Mouse (Mus musculus) cerebellum, adult 18-20 months (tissue): ENCODE data around the gene Hoxa3.

Experiments used
- DNase-seq, 2 experiments: peaks; one replicate each; pipeline ENCODE4 v3.0.0; 2021

Hoxa3 gene

DNA sequence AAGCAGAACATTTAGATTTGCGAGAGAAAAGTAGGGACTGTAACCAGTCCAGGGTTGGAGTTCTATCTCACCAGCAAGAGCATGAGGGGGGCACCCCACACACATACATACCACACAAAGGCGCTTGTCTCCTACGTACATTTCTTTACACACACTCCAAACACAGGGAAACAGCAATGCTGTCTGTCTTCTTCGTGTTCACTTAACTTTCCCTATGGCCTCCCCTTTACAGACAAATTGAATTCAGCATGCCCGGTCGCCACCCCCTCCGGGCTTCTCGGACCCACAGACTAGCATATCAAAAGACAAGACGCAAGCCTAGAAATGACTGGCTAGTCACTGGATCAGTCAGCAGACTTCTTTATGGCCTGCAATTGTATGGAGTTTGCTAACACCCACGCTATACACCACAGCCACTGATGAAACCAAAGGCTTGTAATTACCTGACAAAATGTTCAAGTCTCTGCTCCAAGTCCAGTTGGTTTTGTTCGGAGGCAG is 32.9 kb downstream of the Hoxa3 start:
- DNase-seq, result no peak

- no peak for DNase-seq
Observed at GRCm38 (mm10) chr6:52179690-52180089, 33.4 kb downstream of the Hoxa3 start.

DNA sequence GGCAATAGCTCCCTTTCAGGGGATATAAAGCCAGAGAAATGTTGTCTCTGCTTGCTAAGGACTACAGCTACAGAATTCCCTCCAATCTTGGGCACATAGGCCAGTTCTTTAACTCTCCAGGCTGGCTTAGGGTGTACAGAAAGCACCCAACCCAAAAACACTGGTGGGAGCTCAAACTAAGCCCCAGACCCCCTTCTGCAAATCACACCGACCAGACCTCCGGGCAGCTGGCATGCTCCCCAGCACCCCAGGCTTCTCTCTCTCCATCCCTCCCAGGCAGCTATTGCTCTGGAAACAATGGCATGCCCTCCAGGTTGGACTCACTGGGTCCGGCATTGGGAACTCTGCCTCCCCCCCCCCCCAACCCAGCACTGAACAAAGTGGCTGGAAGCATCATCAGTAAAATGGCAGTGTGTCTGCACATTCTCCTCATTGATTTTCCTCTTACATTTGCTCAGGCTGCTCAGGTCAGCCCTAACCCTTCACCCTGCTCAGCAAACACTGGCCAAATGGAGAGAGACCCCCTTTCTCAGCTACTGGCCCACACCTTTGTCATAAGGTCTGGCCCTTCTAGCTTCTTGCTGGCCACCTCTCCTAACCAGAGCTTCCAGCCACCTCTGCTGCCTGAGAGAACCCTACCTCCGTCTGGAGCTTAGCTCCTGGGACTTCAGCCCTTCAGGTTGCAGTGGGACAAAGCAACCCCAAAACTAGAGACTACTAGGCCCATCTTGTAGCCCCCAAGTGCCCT is 34.0 kb downstream of the Hoxa3 start:
- no peak for DNase-seq

GRCm38 (mm10) chr6:52177806-52178205 is 35.3 kb downstream of the Hoxa3 start:
- DNase-seq, result no peak

DNA sequence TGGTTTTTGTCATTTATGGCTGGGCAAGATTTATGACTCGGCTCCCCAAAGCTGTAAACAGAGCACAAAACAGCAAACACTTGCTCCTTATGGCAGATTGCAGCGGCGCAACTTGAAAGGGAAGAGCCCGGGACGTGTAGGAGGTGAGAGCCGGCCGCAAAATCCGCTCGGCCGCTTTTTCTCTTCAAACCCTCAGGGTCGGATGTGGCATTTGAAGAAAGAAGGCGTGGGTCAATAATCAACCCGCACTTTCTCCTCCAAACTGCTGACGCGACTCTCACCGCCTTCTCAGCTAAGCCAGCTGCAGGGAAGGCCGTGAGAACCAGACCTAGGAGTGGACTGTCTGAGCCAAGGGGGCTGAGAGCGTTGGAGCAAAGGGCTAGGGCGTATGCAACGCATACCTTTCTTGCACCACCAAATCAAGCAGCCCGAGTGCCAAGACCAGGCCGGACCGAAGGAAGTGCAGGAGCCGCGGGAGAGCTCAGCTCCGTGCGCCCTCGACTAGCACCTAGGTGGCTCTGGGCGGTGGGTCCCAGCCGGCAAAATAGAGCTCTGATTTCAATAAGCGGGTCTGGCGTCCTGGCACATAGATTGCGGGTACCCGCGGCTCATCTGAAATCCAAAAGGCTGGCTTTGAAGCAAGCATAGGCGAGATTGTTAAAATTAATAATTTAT is 35.9 kb downstream of the Hoxa3 start, which contains the start of gene 5730596B20Rik:
Gene 5730596B20Rik (plus strand): TSS at position 438 of the 675 bp plus-strand sequence.
- DNase-seq, result no peak

- DNase-seq, result no peak
Observed at GRCm38 (mm10) chr6:52176391-52176790, 36.7 kb downstream of the Hoxa3 start.

DNA sequence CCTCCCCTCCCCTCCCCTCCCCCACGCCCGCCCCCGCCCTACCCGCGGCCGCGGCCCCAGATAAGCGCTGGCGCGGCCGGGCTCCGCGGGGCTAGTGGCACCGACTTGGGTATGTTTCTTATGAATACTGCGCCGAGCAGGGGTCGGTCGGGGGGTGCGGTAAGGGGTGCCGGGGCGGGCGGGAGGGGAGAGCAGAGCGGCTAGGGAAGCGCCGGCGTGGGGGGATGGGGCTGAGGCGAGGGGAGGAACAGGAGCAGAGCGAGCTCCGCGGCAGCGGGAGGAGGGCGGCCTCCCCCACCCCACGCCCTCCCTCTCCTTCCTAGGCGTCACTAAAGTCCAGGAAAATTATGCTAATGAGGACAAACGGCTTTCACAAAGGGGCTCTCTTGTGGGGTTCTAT is 37.3 kb downstream of the Hoxa3 start:
- no peak for DNase-seq

DNA sequence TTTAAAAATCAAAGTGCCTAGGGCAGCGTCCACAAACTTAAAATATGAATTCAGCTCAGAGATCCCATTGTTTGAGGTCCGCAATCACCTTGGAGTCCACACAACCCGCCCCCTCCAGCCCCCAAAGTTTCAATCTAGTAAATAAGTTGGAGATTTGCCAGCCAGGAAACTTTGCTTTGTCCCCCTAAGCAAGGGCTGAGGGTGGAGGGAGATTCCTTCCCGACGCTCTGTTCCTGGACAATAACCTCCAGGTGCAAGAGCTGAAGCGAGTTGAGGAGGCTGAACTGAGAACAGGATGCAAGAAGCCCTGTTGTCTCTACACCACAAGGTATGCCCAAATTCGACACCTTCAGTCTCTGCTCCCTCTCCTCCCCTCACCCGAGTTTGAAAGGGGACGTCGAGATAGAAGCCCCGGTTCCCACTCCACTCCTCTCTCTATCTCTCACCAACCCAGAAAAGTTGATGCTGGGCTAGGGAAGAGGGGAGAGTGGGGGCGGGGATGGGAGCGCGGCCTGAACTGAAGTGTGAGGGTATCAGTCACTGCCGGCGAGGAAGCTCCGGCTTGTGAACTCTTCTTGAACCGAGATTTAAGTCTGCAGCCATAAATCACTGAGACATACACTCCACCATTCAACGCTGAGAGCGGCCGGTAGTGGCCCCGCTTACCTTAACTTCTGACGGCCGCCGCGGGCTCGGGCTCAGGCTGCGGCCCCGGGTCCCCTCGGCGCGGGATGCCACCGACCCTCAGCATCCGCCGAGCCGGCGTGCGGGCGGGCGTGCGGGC is 38.0 kb downstream of the Hoxa3 start:
- no peak for DNase-seq

DNA sequence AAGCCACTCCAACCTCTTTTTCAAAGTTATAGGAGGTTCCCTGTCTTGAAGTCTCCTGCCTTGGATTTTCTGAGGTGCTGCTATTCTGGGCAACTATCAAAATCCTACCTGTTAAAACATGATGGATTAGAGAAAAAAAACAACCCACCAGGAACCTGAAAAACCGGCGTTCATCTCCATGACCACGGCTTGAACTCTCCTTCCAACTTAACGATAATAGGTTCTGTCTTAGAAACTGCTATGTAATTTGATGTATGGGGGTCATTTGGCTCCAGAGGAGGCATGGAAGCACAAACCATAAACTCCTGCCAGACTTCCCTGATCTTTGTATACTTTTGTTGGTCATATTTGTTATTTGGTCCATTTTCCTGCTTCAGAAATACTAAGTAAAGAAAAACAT is 39.5 kb downstream of the Hoxa3 start:
- no peak for DNase-seq

GRCm38 (mm10) chr6:52172501-52172900 is 40.6 kb downstream of the Hoxa3 start:
- DNase-seq, result no peak

GRCm38 (mm10) chr6:52171938-52172337 is 41.2 kb downstream of the Hoxa3 start:
- DNase-seq, result no peak

DNA sequence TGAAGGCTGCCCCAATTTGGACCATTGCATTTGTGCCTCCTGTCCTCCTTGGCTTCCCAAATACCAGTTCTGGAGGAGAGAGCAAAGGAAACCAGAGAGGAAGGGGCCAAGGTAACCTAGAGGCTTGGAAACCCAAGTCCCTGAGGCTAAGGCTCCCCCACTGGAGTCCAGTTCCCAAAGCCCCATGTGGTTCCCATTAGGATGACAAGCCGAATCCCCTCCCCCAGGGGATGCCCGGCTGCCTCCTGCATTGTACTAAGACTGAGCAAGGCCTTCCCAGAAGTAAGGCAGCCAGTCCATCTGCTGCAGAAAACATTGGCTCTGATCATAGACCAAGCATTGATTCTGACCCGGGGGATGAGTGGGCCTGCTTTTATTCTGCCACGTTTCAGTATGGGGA is 41.8 kb downstream of the Hoxa3 start:
- no peak for DNase-seq

DNA sequence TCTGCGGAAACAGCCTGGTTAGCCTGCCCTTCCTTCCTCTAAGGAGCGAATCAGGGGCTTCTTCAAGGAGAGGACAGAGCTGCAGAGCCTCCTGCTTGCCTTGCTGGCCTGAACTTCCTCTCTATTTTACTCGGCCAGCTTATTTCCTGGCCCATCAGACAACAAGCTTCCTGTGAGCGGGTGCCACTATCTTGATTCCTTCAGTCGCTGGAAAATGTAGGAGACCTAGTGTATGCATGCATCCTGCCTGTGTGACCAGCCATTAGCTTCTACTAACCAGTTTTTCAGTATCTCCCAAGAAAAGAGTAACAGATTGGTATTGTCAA is 42.3 kb downstream of the Hoxa3 start:
- no peak for DNase-seq

DNA sequence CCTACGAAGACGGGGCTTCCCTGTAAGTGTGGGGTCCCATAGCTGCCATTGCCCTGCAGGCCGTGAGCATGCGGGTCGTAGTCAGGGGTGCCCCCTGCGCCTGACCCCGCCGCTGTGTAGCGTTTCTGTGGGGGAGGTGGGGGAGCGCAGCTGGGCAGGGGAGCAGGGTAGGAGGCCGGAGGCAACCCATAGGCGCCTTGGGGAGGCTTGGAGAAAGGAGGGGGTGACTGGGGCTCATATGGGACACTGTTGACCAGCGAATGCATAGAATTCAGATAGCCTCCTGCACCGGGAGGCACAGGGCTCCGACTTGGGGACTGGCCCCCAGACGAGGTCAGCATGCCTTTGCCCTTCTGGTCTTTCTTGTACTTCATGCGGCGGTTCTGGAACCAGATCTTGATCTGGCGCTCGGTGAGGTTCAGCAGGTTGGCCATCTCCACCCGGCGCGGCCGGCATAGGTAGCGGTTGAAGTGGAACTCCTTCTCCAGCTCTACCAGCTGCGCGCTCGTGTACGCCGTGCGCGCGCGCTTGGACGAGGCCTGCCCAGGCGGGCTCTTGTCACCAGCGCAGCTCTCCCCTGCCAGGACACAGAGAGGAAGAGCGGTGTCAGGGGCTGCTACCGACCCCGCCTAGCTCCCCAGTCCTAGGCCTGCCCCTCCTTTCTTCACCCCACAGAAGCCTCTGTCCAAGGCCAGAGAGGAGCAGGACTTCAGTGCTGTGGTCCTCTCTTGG is 42.8 kb downstream of the Hoxa3 start:
- no peak for DNase-seq

DNA sequence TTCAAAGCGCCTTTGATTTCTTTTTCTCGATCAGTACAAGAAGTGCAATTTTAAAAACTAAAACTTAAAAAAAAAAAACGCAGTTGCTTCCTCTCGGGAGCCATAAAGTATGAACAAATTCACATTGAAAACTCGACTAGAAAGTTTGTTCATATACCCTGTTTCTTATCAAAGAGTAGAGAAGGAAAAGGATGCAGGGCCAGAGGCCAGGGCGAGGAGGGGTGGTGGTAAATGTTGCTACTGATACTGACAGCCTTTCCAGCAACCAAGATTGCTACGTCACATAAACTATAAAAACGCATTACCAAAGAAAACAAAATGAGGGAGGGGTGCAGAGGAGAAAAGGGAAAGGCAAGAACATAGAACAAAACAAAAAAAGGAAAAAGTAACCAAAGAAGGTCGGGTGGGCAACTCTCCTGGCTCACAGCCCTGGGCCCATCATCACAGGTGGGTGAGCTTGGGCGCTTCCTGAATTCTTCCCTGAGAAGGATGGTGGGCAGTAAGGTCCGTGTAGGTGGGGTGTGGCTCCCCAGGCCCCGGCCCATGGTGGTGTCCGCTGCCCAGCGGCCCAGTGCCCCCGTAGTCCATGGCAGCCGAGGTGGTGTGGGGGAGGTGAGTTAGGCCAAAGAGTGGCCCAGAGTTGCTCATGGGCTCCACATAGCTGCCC is 43.5 kb downstream of the Hoxa3 start:
- DNase-seq, result no peak

- no peak for DNase-seq
Observed at GRCm38 (mm10) chr6:52168191-52169055, 44.7 kb downstream of the Hoxa3 start.

GRCm38 (mm10) chr6:52167736-52168161 is 45.4 kb downstream of the Hoxa3 start:
- DNase-seq, result no peak

- DNase-seq, result no peak
Observed at GRCm38 (mm10) chr6:52167176-52167575, 46.0 kb downstream of the Hoxa3 start.

DNA sequence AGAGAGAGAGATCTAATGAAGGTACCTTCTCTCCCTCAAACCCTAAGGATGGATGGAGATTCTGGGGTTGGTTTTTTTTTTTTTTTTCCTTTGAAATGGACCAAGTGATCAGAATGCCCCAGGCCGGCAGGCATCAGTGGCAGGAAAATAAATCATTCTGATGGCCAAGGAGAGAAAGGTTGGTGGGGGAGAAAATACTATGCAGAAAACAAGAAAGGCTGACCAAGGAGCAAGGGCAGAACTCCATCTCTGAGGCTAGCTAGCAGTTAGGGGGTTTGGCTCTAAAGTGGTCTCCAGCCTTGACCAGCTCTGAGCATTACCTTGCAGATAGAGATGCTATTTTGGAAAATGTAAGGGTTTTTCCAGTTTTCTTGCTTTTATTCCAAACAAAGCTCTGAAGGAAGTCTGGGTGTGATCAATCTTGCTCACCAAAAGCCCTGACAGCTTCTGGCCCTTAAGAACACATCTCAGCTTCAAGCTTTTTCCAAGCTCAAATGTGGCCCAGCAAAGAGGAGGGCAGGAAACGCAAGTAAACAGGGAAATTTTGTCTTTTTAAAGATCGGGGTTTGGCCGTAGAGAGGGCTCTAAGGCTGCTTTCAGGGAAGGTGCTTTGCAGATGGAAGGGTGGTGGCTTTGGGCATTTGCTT is 46.6 kb downstream of the Hoxa3 start:
- DNase-seq, result no peak

DNA sequence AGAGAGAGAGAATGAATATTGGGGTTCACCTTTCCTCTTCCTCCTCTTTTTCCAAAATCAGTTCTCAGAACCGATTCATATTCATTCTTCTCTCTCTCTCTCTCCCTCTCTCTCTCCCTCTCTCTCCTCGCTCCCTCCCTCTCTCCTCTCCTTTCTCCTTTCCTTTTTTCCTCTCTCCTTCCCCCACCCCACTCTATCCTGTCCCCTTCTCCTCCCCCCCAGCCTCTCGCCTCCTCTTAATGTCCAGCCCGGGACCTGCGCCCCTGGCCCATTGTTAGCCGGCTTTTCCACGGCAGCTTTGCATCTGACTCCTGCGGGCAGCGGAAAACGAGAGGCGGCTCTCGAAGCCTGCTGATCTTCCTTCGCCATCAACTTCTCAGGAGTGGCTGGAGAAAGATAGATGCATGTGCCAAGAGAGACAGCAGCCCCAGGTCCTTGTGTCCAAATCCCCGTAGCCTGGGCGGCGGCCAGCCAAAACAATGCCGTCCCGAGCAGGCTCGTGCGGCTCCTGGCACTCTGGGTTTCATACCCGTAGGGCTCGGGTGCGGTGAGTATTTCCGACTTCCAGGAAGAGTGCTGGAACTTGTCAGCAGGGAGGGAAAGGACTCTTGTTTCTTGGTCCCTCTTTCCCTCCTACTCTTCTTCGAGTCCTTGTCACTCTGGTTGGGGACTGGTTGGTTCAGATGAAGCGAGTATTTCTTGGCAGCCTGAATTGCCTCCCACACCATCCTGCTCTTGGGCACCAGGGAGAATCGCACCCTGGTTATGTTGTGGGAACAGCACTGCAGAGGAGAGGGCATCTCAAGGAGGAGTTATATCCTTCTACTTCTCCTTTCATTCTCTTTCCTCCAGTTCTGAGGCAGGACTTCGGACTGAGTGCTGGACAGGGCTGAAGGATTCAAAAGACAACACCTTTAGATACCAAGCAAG is 47.4 kb downstream of the Hoxa3 start:
- DNase-seq, result no peak
